Mouse (Mus musculus): ENCODE measurements around the gene Gm49368. TPM values are rescaled to one million over a fixed set of nuclear protein-coding genes. Genes with fewer than 3 reads are reported as not detected.

The Gm49368 gene
- polyA plus RNA-seq, 1 experiment from 2014 or later = 0.27 TPM

DNA sequence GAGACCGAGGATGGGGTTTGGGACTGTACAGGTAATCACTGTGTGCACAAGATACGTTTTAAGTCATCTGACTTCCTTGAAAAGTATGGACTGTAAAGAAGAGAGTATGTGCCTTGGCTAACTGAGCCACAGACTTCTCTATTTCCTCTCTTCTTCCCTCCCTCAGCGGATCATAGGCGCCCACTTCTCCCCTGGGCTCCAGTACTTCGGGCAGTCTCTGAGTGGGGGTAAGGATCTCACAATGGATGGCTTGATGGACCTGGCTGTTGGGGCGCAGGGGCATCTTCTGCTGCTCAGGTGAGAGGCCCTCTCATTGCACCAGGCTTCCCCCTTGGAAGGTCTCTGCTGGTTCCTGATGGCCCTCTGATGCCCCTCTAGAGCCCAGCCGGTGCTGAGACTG is 45.0 kb downstream of the Gm49368 start:
- ATAC-seq (ENCODE audit: low read depth) = no peak
- no peaks in the 10 kb centered on the region for H3K36me3 ChIP-seq (ENCODE audit: control insufficient read depth, insufficient read depth)
- 62% methylated on average over 7 of the region's 7 CpGs for WGBS (ENCODE audit: insufficient replicate concordance)
- no peaks in the 10 kb centered on the region for H3K27me3 ChIP-seq (ENCODE audit: control insufficient read depth, insufficient read depth, low read depth, low read length)
- H3K9ac ChIP-seq (ENCODE audit: low read depth, low read length) = no peak overlapping the region
- no peak overlapping the region for H3K27ac ChIP-seq (ENCODE audit: low read length)
- H3K4me3 ChIP-seq (ENCODE audit: low read depth, low read length) = no peak overlapping the region
- H3K4me2 ChIP-seq (ENCODE audit: low read depth, low read length) = no peak overlapping the region
- no peaks in the 10 kb centered on the region for H3K9me3 ChIP-seq (replicated peaks; ENCODE audit: control insufficient read depth, low read length)
- H3K4me1 ChIP-seq (ENCODE audit: control insufficient read depth, low read depth, low read length) = no peaks in the 10 kb centered on the region

DNA sequence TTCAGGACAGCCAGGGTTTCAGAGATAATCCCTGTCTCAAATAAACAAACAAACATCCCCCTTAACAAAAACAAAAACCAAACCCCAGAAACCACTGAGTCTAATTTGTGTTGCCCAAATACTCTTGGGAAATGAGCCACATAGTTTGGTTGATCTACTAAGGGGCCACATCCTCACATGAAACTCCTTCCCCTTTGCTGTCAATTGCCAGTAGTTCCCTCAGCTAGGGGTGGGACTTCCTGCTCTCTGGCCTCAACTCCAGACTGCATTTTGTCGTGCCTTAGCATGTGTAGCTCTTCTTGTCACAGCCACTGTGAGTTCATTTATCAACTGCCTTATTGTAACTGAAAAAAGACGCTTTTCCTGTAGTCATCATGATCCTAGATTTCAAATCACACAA is 47.8 kb downstream of the Gm49368 start:
- Histone ChIP-seq H3K27ac (ENCODE audit: low read length) (no peak overlapping the region), H3K9ac (ENCODE audit: low read depth, low read length) (no peak overlapping the region), H3K36me3 (ENCODE audit: control insufficient read depth, insufficient read depth) (no peaks in the 10 kb centered on the region), H3K4me2 (ENCODE audit: low read depth, low read length) (no peak overlapping the region), H3K27me3 (ENCODE audit: control insufficient read depth, insufficient read depth, low read depth, low read length) (no peaks in the 10 kb centered on the region), H3K4me3 (ENCODE audit: low read depth, low read length) (no peak overlapping the region), H3K4me1 (ENCODE audit: control insufficient read depth, low read depth, low read length) (no peaks in the 10 kb centered on the region), H3K9me3 (replicated peaks; ENCODE audit: control insufficient read depth, low read length) (no peaks in the 10 kb centered on the region)
- 30% methylated on average over 2 of the region's 2 CpGs for WGBS (ENCODE audit: insufficient replicate concordance)
- no peak for ATAC-seq (ENCODE audit: low read depth)

DNA sequence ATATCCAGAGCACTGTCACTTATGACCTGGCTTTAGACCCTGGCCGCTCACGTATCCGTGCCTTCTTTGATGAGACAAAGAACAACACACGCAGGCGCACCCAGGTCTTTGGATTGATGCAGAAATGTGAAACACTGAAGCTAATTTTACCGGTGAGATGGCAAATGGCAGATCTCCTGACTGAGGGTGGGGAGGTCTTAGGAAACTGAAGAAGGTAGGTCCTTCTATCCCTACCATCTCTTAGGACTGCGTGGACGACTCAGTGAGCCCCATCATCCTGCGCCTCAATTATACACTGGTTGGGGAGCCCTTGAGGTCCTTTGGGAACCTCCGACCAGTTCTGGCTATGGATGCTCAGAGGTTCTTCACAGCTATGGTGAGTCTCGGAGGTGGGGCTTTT is 49.6 kb downstream of the Gm49368 start:
- H3K27ac ChIP-seq (ENCODE audit: low read length) = no peak overlapping the region
- H3K9me3 ChIP-seq (replicated peaks; ENCODE audit: control insufficient read depth, low read length) = no peaks in the 10 kb centered on the region
- H3K9ac ChIP-seq (ENCODE audit: low read depth, low read length) = no peak overlapping the region
- H3K4me1 ChIP-seq (ENCODE audit: control insufficient read depth, low read depth, low read length) = no peaks in the 10 kb centered on the region
- no peaks in the 10 kb centered on the region for H3K27me3 ChIP-seq (ENCODE audit: control insufficient read depth, insufficient read depth, low read depth, low read length)
- no peaks in the 10 kb centered on the region for H3K36me3 ChIP-seq (ENCODE audit: control insufficient read depth, insufficient read depth)
- no peak overlapping the region for H3K4me3 ChIP-seq (ENCODE audit: low read depth, low read length)
- 72% methylated on average over 11 of the region's 11 CpGs for WGBS (ENCODE audit: insufficient replicate concordance)
- no peak for ATAC-seq (ENCODE audit: low read depth)
- H3K4me2 ChIP-seq (ENCODE audit: low read depth, low read length) = no peak overlapping the region

DNA sequence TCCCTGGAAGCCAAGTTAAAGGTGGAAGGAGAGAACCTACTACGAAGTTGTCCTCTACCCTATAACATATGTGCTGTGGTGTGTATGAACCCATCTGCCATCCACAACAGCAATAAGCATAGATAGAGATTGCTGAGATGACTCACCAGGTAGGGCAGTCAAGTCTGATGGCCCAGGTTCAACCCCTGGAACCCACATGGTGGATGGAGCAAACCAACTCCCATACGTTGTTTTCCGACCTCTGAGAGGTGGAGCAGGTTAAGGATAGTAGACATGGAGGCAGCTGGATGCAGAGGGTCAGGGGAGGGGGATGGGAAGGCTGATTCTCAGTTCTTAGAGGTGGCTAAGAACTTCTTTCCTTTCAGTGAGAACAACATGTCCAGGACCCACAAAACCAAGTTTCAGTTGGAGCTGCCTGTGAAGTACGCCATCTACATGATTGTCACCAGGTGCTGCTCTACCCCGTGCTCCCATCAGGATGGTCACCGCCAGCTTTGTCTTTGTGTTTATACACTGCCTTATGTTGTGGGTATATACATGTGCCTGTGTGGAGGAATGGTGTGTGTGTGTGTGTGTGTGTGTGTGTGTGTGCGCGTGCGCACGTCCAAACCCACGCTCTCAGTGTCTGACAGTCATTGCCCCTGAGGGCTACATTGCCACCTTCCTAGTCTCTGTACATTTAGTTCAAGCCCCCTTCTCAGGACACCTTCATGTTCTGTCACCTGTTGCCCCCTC is 52.1 kb downstream of the Gm49368 start:
- Histone ChIP-seq H3K9me3 (replicated peaks; ENCODE audit: control insufficient read depth, low read length) (no peaks in the 10 kb centered on the region), H3K4me3 (ENCODE audit: low read depth, low read length) (no peak overlapping the region), H3K9ac (ENCODE audit: low read depth, low read length) (no peak overlapping the region), H3K36me3 (ENCODE audit: control insufficient read depth, insufficient read depth) (no peaks in the 10 kb centered on the region), H3K4me1 (ENCODE audit: control insufficient read depth, low read depth, low read length) (no peaks in the 10 kb centered on the region), H3K27ac (ENCODE audit: low read length) (no peak overlapping the region), H3K27me3 (ENCODE audit: control insufficient read depth, insufficient read depth, low read depth, low read length) (no peaks in the 10 kb centered on the region), H3K4me2 (ENCODE audit: low read depth, low read length) (no peak overlapping the region)
- ATAC-seq (ENCODE audit: low read depth) = no peak
- 83% methylated on average over 11 of the region's 11 CpGs for WGBS (ENCODE audit: insufficient replicate concordance)

DNA sequence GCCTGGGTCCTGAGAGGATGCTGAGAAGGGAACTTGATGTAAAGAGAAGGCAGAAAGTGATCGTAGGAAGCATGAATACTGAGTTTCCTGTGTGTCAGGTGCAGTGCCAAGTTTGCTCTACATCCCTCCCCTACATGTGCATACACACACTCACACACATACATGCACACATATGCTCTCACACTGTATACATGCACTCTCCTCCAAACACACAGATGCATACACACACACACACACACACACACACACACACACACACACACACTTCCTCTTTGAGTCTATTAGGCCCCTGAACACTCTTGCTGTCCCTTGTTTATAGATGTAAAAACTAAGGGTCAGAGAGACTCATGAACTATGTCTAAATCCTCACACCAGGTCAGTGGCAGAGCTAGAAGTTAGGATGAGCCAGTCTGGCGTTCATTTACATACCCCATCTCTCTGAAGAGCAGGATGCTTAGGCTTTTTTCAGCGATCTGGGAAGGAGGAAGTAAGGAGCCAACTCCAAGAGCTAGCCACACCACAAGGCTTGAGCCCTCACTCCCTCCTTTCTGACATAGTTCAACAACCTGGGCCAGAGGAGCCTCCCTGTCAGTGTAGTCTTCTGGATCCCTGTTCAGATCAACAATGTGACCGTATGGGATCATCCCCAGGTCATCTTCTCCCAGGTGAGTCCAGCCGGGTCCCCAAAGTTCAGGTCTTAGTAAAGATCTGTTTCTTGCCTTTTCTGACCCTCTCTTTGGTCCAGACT is 52.9 kb downstream of the Gm49368 start:
- WGBS (ENCODE audit: insufficient replicate concordance) = 32% methylated on average over 5 of the region's 5 CpGs
- Histone ChIP-seq H3K9ac (ENCODE audit: low read depth, low read length) (no peak overlapping the region), H3K4me3 (ENCODE audit: low read depth, low read length) (no peak overlapping the region), H3K27ac (ENCODE audit: low read length) (no peak overlapping the region), H3K36me3 (ENCODE audit: control insufficient read depth, insufficient read depth) (no peaks in the 10 kb centered on the region), H3K9me3 (replicated peaks; ENCODE audit: control insufficient read depth, low read length) (no peaks in the 10 kb centered on the region), H3K4me1 (ENCODE audit: control insufficient read depth, low read depth, low read length) (no peaks in the 10 kb centered on the region), H3K27me3 (ENCODE audit: control insufficient read depth, insufficient read depth, low read depth, low read length) (no peaks in the 10 kb centered on the region), H3K4me2 (ENCODE audit: low read depth, low read length) (no peak overlapping the region)
- ATAC-seq (ENCODE audit: low read depth) = no peak

DNA sequence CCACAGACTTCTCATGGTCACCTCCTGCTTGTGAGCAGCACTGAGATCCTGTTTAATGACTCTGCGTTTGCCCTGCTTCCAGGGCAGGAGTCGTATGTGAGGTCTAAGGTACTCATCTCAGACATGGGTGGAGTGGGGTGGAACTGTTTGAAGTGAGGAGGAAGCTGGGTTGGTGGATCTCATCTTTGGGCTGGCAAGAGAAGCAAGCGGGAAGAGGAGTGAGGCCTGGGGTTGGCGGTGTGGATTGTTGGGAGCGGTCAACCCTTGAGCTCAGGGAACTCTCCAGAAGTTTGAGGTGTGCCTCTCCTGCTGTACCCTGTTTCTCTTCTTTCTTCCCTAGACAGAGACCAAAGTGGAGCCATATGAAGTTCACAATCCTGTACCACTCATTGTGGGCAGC is 53.9 kb downstream of the Gm49368 start:
- H3K9ac ChIP-seq (ENCODE audit: low read depth, low read length) = no peak overlapping the region
- no peaks in the 10 kb centered on the region for H3K4me1 ChIP-seq (ENCODE audit: control insufficient read depth, low read depth, low read length)
- H3K9me3 ChIP-seq (replicated peaks; ENCODE audit: control insufficient read depth, low read length) = no peaks in the 10 kb centered on the region
- H3K27me3 ChIP-seq (ENCODE audit: control insufficient read depth, insufficient read depth, low read depth, low read length) = no peaks in the 10 kb centered on the region
- H3K27ac ChIP-seq (ENCODE audit: low read length) = no peak overlapping the region
- no peaks in the 10 kb centered on the region for H3K36me3 ChIP-seq (ENCODE audit: control insufficient read depth, insufficient read depth)
- H3K4me3 ChIP-seq (ENCODE audit: low read depth, low read length) = no peak overlapping the region
- 76% methylated on average over 5 of the region's 5 CpGs for WGBS (ENCODE audit: insufficient replicate concordance)
- ATAC-seq (ENCODE audit: low read depth) = no peak
- H3K4me2 ChIP-seq (ENCODE audit: low read depth, low read length) = no peak overlapping the region

DNA sequence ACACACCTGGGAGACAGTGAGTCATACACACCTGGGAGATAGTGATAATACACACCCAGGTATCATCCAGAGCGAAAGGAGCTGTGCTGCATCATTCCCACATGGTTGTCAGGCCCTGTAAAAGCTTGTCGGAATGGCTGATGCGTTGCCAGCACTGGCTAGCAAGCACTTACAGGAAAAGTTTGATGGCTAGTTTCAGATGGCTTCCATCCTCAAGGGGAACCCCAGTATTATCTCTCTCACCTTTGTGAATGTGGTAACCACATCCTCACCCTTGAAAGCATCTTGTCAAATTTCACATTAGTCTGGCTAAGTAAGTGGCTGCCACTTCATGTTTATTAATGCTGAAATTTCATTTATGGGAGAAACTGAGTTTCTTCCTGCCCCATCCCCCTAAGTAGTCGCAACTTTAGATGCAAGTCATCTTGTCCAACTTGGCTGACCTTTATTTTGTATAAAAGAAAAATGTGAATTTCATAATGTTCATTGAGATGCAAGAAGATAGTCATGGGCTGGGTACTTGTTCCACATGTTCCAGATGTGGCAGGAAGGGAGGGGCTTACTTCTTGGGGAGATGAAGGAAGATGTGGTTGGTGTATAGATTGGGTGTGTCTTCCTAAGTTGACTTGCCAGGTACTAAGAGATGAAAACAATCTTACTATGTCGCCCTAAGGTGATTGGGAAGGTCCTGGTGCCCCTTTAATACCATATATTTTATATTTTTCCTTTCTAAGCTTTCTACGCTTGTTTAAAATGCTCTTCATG is 57.4 kb downstream of the Gm49368 start:
- Histone ChIP-seq H3K4me2 (ENCODE audit: low read depth, low read length) (no peak overlapping the region), H3K36me3 (ENCODE audit: control insufficient read depth, insufficient read depth) (no peaks in the 10 kb centered on the region), H3K27me3 (ENCODE audit: control insufficient read depth, insufficient read depth, low read depth, low read length) (no peaks in the 10 kb centered on the region), H3K4me1 (ENCODE audit: control insufficient read depth, low read depth, low read length) (no peaks in the 10 kb centered on the region), H3K9me3 (replicated peaks; ENCODE audit: control insufficient read depth, low read length) (no peaks in the 10 kb centered on the region), H3K4me3 (ENCODE audit: low read depth, low read length) (no peak overlapping the region), H3K27ac (ENCODE audit: low read length) (no peak overlapping the region), H3K9ac (ENCODE audit: low read depth, low read length) (no peak overlapping the region)
- 68% methylated on average over 6 of the region's 6 CpGs for WGBS (ENCODE audit: insufficient replicate concordance)
- no peak for ATAC-seq (ENCODE audit: low read depth)

DNA sequence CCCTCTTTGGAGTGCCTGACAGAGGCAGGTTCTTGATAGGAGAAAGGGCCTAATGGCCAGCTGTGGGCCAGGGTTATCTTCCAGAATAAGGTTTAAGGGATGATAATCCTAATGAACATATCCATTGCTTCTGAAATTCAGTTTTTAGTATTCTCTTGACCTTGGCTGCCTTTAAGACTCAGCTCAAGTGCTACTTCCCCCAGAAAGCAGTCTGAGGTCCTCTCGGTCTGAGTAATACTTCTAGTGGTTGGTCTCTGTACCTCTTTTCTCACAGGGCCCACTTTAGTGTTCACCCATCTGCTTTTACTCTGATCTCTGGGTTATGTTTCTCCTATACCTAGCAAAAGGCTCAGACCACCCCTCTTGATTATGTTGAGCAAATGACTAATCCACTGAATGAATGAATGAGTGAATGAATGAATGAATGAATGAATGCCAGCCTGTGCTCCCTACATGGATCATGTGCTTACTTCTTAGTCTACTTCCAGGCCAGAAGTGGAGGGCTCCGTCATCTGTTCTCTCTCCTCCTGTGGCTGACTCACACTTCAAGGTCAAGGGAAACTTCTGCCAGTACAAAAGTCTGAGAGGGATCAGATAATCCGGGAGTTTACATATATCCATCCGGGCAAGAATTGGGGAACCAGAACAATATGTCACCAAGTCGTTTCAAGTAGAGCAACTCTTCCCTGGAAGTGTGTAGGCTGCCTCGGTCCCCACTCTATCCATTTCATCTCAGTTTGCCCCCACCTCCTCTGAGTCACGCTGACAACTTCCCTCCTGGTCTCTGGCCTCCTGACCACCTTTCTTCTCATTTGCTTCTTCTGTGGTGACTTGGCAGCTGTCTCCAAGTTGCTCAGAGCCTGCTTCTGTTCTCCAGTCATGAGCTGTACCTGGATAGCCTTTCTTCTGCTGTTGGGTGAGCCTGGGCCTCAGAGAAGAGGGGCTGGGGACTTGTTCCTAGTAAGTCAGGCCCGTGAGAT is 66.5 kb downstream of the Gm49368 start, which contains the start of gene Itgax:
Itgax (plus strand) TSS at position 807 of the 980 bp plus-strand sequence.
- Histone ChIP-seq H3K4me2 (ENCODE audit: low read depth, low read length) (no peak within 1 kb of the TSS), H3K4me3 (ENCODE audit: low read depth, low read length) (no peak within 1 kb of the TSS), H3K27me3 (ENCODE audit: control insufficient read depth, insufficient read depth, low read depth, low read length) (no peaks in the 10 kb centered on the region), H3K27ac (ENCODE audit: low read length) (no peak within 1 kb of the TSS), H3K36me3 (ENCODE audit: control insufficient read depth, insufficient read depth) (no peaks in the 10 kb centered on the region), H3K9me3 (replicated peaks; ENCODE audit: control insufficient read depth, low read length) (no peaks in the 10 kb centered on the region), H3K9ac (ENCODE audit: low read depth, low read length) (no peak within 1 kb of the TSS), H3K4me1 (ENCODE audit: control insufficient read depth, low read depth, low read length) (no peaks in the 10 kb centered on the region)
- no peak for ATAC-seq (ENCODE audit: low read depth)
- 37% methylated on average over 8 of the region's 8 CpGs for WGBS (ENCODE audit: insufficient replicate concordance)
